Mouse (Mus musculus): ENCODE data around the gene Shisa6. TPM values are rescaled to one million over a fixed set of nuclear protein-coding genes. Genes with fewer than 3 reads are reported as not detected.

Shisa6 gene
- total RNA-seq, 2 experiments from 2014 or later, result 0.69 to 1.2 TPM

GRCm38 (mm10) chr11:66236557-66236956, 289.2 kb downstream of the Shisa6 start:
- DNase-seq, result no peak

DNA sequence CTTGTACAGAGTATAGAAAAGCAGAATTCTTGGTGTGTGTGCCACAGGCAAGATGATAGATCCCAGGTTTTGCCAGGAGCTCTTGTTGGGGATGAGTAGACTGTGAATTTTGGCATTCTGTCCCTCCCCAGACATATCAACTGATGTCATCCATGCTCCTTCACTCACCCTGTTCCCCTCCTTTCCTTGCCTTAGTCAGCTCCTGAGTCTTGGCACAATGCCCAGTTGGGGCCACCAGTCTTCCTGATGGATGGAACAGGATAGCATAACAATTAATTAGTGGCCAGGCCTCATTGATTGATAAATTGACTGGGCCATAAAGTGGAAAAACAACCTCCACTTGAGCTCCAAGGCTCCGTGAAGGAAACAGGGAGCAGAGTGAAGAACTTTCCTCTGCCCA, 292.9 kb downstream of the Shisa6 start:
- DNase-seq, result no peak

DNA sequence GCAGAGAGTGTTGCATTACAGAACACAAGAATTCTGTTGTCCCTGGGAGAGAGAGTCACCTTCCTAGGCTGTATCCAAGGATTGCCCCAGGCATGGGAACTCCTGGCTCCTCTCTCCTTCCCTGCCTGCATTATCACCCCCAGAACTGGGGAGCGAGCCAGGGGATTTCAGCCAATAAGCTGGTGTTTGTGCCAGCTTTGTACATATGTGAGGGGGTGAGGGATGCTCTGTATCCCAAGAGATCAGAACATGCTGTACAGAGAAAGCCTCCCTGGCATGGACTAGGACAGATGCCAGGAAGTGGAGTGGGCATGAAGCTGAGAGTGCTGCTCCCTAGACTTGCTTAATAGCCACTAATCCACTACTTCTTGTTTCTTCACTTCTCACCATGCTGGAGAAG, 303.6 kb downstream of the Shisa6 start:
- peak; percentile 7 to 17 for DNase-seq

DNA sequence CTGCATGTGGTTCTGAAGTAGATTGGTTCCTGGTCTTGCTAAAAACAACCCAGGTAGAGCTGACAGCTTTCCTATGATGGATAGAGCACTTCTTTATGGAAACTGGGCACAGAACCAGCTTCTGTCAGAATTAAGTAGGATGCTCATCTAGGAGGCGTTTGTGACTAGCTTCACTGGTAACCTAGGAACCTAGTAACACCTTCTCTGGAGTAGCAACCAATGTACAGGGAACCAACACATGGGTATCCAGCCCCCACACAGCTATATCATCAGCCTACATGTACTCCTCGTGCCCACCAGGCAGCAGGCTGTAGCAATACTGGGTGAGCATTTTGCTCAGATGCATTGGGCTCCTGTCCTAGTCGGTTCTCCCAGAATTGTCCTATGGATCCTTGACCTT, 307.3 kb downstream of the Shisa6 start:
- DNase-seq, result no peak

DNA sequence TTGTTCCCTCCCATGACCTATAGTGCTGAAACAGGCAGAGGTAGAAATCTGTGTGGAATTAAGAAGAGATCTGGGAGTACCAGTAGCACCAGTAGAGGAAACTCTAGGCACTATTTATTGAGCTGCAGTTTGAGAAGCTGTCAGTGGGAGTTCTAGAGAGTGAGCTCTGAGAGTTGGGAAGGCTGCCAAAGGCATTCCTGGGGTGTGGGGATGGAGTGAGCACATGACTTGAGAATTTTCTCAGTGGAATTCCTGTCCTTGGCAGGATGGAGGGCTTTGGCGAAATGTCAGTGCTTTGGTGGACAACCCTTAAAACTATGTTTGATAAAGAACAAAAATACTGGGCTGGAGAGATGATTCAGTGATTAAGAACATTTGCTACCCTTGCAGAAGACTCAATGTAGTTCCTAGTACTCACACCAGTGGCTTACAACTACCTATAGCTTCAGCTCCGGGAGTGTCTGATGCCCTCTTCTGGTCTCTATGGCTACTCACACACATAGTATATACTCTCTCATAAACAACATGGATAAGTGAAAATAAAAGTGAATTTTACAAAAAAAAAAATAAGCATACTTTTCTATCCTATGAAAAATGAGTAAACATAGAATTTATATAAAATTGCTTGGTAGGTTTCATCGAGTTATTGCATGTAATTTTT, 337.0 kb downstream of the Shisa6 start:
- peak; percentile 69 to 71 for DNase-seq

GRCm38 (mm10) chr11:66188146-66188545, 337.6 kb downstream of the Shisa6 start:
- no peak for DNase-seq

- no peak for DNase-seq
Observed at GRCm38 (mm10) chr11:66177781-66178180, 348.0 kb downstream of the Shisa6 start.

GRCm38 (mm10) chr11:66167801-66168651, 357.7 kb downstream of the Shisa6 start, which contains the start of gene Dnah9:
Dnah9 (minus strand) TSS chr11:66168551.
- peak; percentile 54 to 61 for DNase-seq

GRCm38 (mm10) chr11:66164022-66164421, 361.7 kb downstream of the Shisa6 start:
- DNase-seq, result no peak

Data from heart, adult 18-20 months (tissue).